Mouse (Mus musculus) neural tube, embryonic 11.5 days (tissue): ENCODE measurements around the gene Kcnd2. TPM values are rescaled to one million over a fixed set of nuclear protein-coding genes. Genes with fewer than 3 reads are reported as not detected.

Source experiments
- ATAC-seq: fragments of 200-750 bp; cut with Nextera tagmentation; 2 replicates; pipeline ENCODE4 v1.8.0; 2017; ENCODE audit warnings: moderate number of reproducible peaks, mild to moderate bottlenecking, moderate TSS enrichment, moderate library complexity; ENCODE audit not compliant: insufficient read depth, low FRiP score, low TSS enrichment
- DNase-seq: peaks from one replicate; pipeline ENCODE4 v3.0.0-alpha.2; 2015; ENCODE audit warnings: low spot score
- H3K27ac ChIP-seq: fragments of 300-500 bp; sonication (generic); 2 replicates; pipeline ENCODE4 v1.5.1; 2014; ENCODE audit warnings: low read depth, mild to moderate bottlenecking, low read length
- H3K27me3 ChIP-seq: fragments of 300-500 bp; sonication (generic); 2 replicates; pipeline ENCODE4 v1.6.1; 2014; ENCODE audit warnings: mild to moderate bottlenecking, low read length, mixed read lengths; ENCODE audit not compliant: control insufficient read depth, insufficient read depth
- H3K36me3 ChIP-seq: fragments of 300-500 bp; sonication (generic); 2 replicates; pipeline ENCODE4 v1.6.1; 2014; ENCODE audit warnings: mild to moderate bottlenecking, low read length, moderate library complexity, mixed read lengths; ENCODE audit not compliant: control insufficient read depth, insufficient read depth
- H3K4me1 ChIP-seq: fragments of 300-500 bp; sonication (generic); 2 replicates; pipeline ENCODE4 v1.6.1; 2014; ENCODE audit warnings: low read length, mixed read lengths; ENCODE audit not compliant: control insufficient read depth, insufficient read depth
- H3K4me2 ChIP-seq: fragments of 300-500 bp; sonication (generic); 2 replicates; pipeline ENCODE4 v1.6.1; 2014; ENCODE audit warnings: low read depth, mild to moderate bottlenecking, moderate library complexity
- H3K4me3 ChIP-seq: fragments of 300-500 bp; sonication (generic); 2 replicates; pipeline ENCODE4 v1.5.1; 2014; ENCODE audit warnings: low read depth, low read length
- H3K9ac ChIP-seq: fragments of 300-500 bp; sonication (generic); 2 replicates; pipeline ENCODE4 v1.6.1; 2014; ENCODE audit warnings: mild to moderate bottlenecking, low read length
- H3K9me3 ChIP-seq: fragments of 300-500 bp; sonication (generic); 2 replicates; pipeline ENCODE4 v1.6.1; 2016; ENCODE audit warnings: low read length; ENCODE audit not compliant: control insufficient read depth
- WGBS: fragments of 180-500 bp; shearing (Covaris S2); extraction: QIAGEN DNeasy Blood & Tissue Kit; methylation state at CpG from one replicate; pipeline ENCODE4 v1.1.7; 2014; 5-methylcytosine and 5-hydroxymethylcytosine counted together
- polyA plus RNA-seq: library from polyadenylated mRNA; unstranded; fragments of >200 nt; fragmentation: Nextera tagmentation; extraction: Ambion mirVana; gene quantifications from 2 replicates; pipeline ENCODE4 v1.2.1, GENCODE M21; 2014

Gene Kcnd2
- polyA plus RNA-seq, 1 experiment from 2014 or later: 2.2 TPM

- DNase-seq (no peak), ATAC-seq (no peak)
- Histone ChIP-seq H3K9ac (no peak overlapping the region), H3K36me3 (no peaks in the 10 kb centered on the region), H3K27me3 (no peaks in the 10 kb centered on the region), H3K27ac (no peak overlapping the region), H3K9me3 (no peaks in the 10 kb centered on the region), H3K4me1 (no peaks in the 10 kb centered on the region), H3K4me2 (no peak overlapping the region), H3K4me3 (no peak overlapping the region)
- WGBS: 80% methylated on average over 5 of the region's 5 CpGs
Observed at GRCm38 (mm10) chr6:21259031-21259430, 43.7 kb downstream of the Kcnd2 start.

GRCm38 (mm10) chr6:21267897-21268296 lies 52.6 kb downstream of the Kcnd2 start:
- H3K36me3 ChIP-seq: no peaks in the 10 kb centered on the region
- H3K4me1 ChIP-seq: no peaks in the 10 kb centered on the region
- no peak overlapping the region for H3K9ac ChIP-seq
- ATAC-seq (no peak), DNase-seq (no peak)
- no peak overlapping the region for H3K4me2 ChIP-seq
- no peak overlapping the region for H3K4me3 ChIP-seq
- H3K9me3 ChIP-seq: no peaks in the 10 kb centered on the region
- H3K27me3 ChIP-seq: no peaks in the 10 kb centered on the region
- 81% methylated on average over 2 of the region's 2 CpGs for WGBS
- H3K27ac ChIP-seq: no peak overlapping the region

GRCm38 (mm10) chr6:21277343-21277933 lies 62.1 kb downstream of the Kcnd2 start:
- 78% methylated on average over 6 of the region's 6 CpGs for WGBS
- no peak for DNase-seq
- no peaks in the 10 kb centered on the region for H3K27me3 ChIP-seq
- no peaks in the 10 kb centered on the region for H3K9me3 ChIP-seq
- no peak overlapping the region for H3K9ac ChIP-seq
- no peak overlapping the region for H3K4me2 ChIP-seq
- H3K4me1 ChIP-seq: no peaks in the 10 kb centered on the region
- no peaks in the 10 kb centered on the region for H3K36me3 ChIP-seq
- no peak overlapping the region for H3K27ac ChIP-seq
- no peak overlapping the region for H3K4me3 ChIP-seq
- no peak for ATAC-seq

- no peaks in the 10 kb centered on the region for H3K27me3 ChIP-seq
- 93% methylated on average over 4 of the region's 4 CpGs for WGBS
- DNase-seq (no peak), ATAC-seq (no peak)
- H3K4me3 ChIP-seq: no peak overlapping the region
- H3K4me2 ChIP-seq: no peak overlapping the region
- no peak overlapping the region for H3K9ac ChIP-seq
- H3K9me3 ChIP-seq: no peaks in the 10 kb centered on the region
- no peak overlapping the region for H3K27ac ChIP-seq
- no peaks in the 10 kb centered on the region for H3K4me1 ChIP-seq
- H3K36me3 ChIP-seq: no peaks in the 10 kb centered on the region
Observed at GRCm38 (mm10) chr6:21304943-21305342, 89.6 kb downstream of the Kcnd2 start.

- DNase-seq (no peak), ATAC-seq (no peak)
- Histone ChIP-seq H3K36me3 (no peaks in the 10 kb centered on the region), H3K4me1 (no peaks in the 10 kb centered on the region), H3K9ac (no peak overlapping the region), H3K9me3 (no peaks in the 10 kb centered on the region), H3K27ac (no peak overlapping the region), H3K4me2 (no peak overlapping the region), H3K27me3 (no peaks in the 10 kb centered on the region), H3K4me3 (no peak overlapping the region)
- 92% methylated on average over 3 of the region's 3 CpGs for WGBS
Observed at GRCm38 (mm10) chr6:21310159-21310558, 94.9 kb downstream of the Kcnd2 start.

- H3K4me2 ChIP-seq: no peak overlapping the region
- no peak overlapping the region for H3K27ac ChIP-seq
- WGBS: 93% methylated on average over 6 of the region's 6 CpGs
- no peak for ATAC-seq
- H3K27me3 ChIP-seq: no peaks in the 10 kb centered on the region
- no peak for DNase-seq
- no peaks in the 10 kb centered on the region for H3K36me3 ChIP-seq
- H3K4me3 ChIP-seq: no peak overlapping the region
- H3K9ac ChIP-seq: no peak overlapping the region
- no peaks in the 10 kb centered on the region for H3K9me3 ChIP-seq
- H3K4me1 ChIP-seq: no peaks in the 10 kb centered on the region
Observed at GRCm38 (mm10) chr6:21321407-21321806, 106.1 kb downstream of the Kcnd2 start.

GRCm38 (mm10) chr6:21322211-21322610 lies 106.9 kb downstream of the Kcnd2 start:
- Histone ChIP-seq H3K27ac (no peak overlapping the region), H3K4me1 (no peaks in the 10 kb centered on the region), H3K9me3 (no peaks in the 10 kb centered on the region), H3K27me3 (no peaks in the 10 kb centered on the region), H3K4me2 (no peak overlapping the region), H3K9ac (no peak overlapping the region), H3K4me3 (no peak overlapping the region), H3K36me3 (no peaks in the 10 kb centered on the region)
- WGBS: 88% methylated on average over 4 of the region's 4 CpGs
- ATAC-seq: no peak
- DNase-seq: no peak

GRCm38 (mm10) chr6:21325251-21325650 lies 109.9 kb downstream of the Kcnd2 start:
- no peak overlapping the region for H3K4me3 ChIP-seq
- H3K4me2 ChIP-seq: no peak overlapping the region
- DNase-seq (peak; percentile 12), ATAC-seq (peak; percentile 84)
- H3K27ac ChIP-seq: no peak overlapping the region
- H3K9ac ChIP-seq: no peak overlapping the region
- H3K4me1 ChIP-seq: no peaks in the 10 kb centered on the region
- H3K36me3 ChIP-seq: no peaks in the 10 kb centered on the region
- WGBS: 13% methylated on average over 1 of the region's 1 CpGs
- no peaks in the 10 kb centered on the region for H3K27me3 ChIP-seq
- no peaks in the 10 kb centered on the region for H3K9me3 ChIP-seq

GRCm38 (mm10) chr6:21327081-21327737 lies 111.9 kb downstream of the Kcnd2 start:
- Histone ChIP-seq H3K4me1 (no peaks in the 10 kb centered on the region), H3K27me3 (no peaks in the 10 kb centered on the region), H3K27ac (no peak overlapping the region), H3K9ac (no peak overlapping the region), H3K9me3 (no peaks in the 10 kb centered on the region), H3K4me2 (no peak overlapping the region), H3K36me3 (no peaks in the 10 kb centered on the region), H3K4me3 (no peak overlapping the region)
- WGBS: 68% methylated on average over 4 of the region's 4 CpGs
- DNase-seq (no peak), ATAC-seq (no peak)
